ENCODE assay signal across 1 mouse cellular context in genomic region chr4:44614066-44614667, GRCm38 (mm10).
A peak's percentile ranks its signal among the peaks of the same experiment; 100 is the strongest.
TF ChIP-seq lines count a peak whose summit lies in the region.

No protein-coding gene starts in this region.

TF ChIP-seq in CH12.LX, 34 proteins besides CTCF, POLR2A, EP300 and RAD21 (continued from another document):
- TF ChIP-seq TBP (conservative IDR thresholded peaks at IDR 0.05; ENCODE audit: low read depth, low read length), result no peak
- no peak for TF ChIP-seq NRF1 (IDR thresholded peaks at IDR 0.05; ENCODE audit: low read depth, low read length)
- TF ChIP-seq USF1 (IDR thresholded peaks at IDR 0.05; ENCODE audit: low read depth, low read length), result no peak
- no peak for TF ChIP-seq ZC3H11A (IDR thresholded peaks at IDR 0.05; ENCODE audit: low read depth, low read length)
- peak; percentile 62 for TF ChIP-seq ZNF384 (IDR thresholded peaks at IDR 0.05; ENCODE audit: low read depth, low read length)
- peak; percentile 54; the same call in 1 of the 2 replicates for TF ChIP-seq JUND (conservative IDR thresholded peaks at IDR 0.05; ENCODE audit: low read depth, low read length)
- peak; percentile 86 for TF ChIP-seq ETS1 (conservative IDR thresholded peaks at IDR 0.05; ENCODE audit: low read depth, low read length)
